Mouse (Mus musculus) bone marrow, adult 2 months (tissue): ENCODE results near the gene Pgap3. TPM values are rescaled to one million over a fixed set of nuclear protein-coding genes. Genes with fewer than 3 reads are reported as not detected.

ENCODE experiments used
- H3K27ac ChIP-seq: fragments of 200-500 bp; 2 replicates; pipeline ENCODE4 v1.5.1; 2012; ENCODE audit warnings: low read depth, mild to moderate bottlenecking, control low read depth, inconsistent platforms, low read length; ENCODE audit not compliant: control insufficient read depth, poor library complexity, insufficient read depth
- H3K4me1 ChIP-seq: fragments of 200-500 bp; 2 replicates; pipeline ENCODE4 v1.6.1; 2011; ENCODE audit warnings: low read length; ENCODE audit not compliant: control insufficient read depth, insufficient read depth
- H3K4me3 ChIP-seq: fragments of 200-500 bp; replicated peaks from 2 replicates; pipeline ENCODE3; 2011; ENCODE audit warnings: mild to moderate bottlenecking, low read depth, low read length, control low read depth; ENCODE audit not compliant: control insufficient read depth
- CTCF ChIP-seq: fragments of 200-500 bp; IDR thresholded peaks from 2 replicates; pipeline ENCODE4 v1.5.1; 2011; ENCODE audit warnings: low read length, control low read depth; ENCODE audit not compliant: control insufficient read depth, insufficient read depth
- POLR2A ChIP-seq: fragments of 200-500 bp; IDR thresholded peaks from 2 replicates; pipeline ENCODE4 v1.6.1; 2011; ENCODE audit warnings: low read depth, mild to moderate bottlenecking, control low read depth, low read length, borderline replicate concordance; ENCODE audit not compliant: control insufficient read depth
- WGBS: fragments of 180-500 bp; shearing (Covaris S2); methylation state at CpG from one replicate; pipeline ENCODE4 v1.1.7; 2018; 5-methylcytosine and 5-hydroxymethylcytosine counted together
- polyA plus RNA-seq: library from polyadenylated mRNA; stranded (reverse); fragments of >200 nt; gene quantifications from 2 replicates; pipeline ENCODE4 v1.2.4, GENCODE M21; 2011; ENCODE audit warnings: low replicate concordance; ENCODE audit not compliant: missing spikeins, insufficient read depth, insufficient read length

The Pgap3 gene
- polyA plus RNA-seq, 1 experiment: 2.7 TPM

DNA sequence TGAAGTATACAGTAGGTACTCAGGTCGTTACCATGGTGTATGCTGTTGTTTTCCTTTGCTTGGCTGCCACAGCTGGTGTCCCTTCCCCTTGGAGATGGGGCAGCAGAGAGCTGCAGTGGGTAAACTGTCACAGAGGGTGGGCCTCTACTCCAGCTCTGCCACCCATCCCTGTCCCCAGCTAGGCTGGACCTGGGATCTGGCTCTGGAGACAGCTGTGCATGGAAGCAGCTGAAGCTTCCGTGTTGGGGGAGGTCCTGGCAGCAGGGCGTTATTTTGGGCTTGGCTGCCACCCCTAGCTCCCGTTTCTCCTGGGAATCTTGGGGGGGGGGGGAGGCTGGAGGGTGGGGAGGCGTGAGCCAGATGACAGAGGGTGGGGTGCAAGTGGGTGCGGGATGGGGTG is 18.0 kb upstream of the Pgap3 start:
- no peak for TF ChIP-seq POLR2A
- no peak for TF ChIP-seq CTCF
- H3K4me3 ChIP-seq: no peak overlapping the region
- 68% methylated on average over 6 of the region's 6 CpGs for WGBS
- no peak overlapping the region for H3K27ac ChIP-seq
- H3K4me1 ChIP-seq: no peaks in the 10 kb centered on the region

DNA sequence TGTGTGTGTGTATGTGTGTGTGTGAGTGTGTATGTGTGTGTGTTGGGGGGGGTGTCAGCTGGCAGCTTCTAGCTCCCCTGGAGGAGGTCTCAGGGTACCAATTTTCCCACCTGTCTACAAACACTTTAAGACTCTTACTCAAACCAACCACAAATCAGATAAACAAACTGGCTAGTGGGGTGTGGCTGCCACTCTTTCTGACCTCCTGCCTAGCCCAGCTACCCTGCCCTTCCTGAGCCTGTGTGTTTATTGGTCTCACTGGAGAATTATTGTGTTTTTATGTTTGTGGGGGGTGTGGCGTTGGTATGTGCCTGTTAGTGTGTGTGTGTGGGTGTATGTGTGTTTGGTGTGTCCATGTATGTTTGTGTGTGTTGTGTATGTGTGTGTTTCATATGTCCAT is 16.8 kb upstream of the Pgap3 start:
- no peak for TF ChIP-seq POLR2A
- TF ChIP-seq CTCF: no peak
- no peak overlapping the region for H3K27ac ChIP-seq
- H3K4me3 ChIP-seq: no peak overlapping the region
- WGBS: 47% methylated on average over 1 of the region's 1 CpGs
- H3K4me1 ChIP-seq: no peaks in the 10 kb centered on the region

DNA sequence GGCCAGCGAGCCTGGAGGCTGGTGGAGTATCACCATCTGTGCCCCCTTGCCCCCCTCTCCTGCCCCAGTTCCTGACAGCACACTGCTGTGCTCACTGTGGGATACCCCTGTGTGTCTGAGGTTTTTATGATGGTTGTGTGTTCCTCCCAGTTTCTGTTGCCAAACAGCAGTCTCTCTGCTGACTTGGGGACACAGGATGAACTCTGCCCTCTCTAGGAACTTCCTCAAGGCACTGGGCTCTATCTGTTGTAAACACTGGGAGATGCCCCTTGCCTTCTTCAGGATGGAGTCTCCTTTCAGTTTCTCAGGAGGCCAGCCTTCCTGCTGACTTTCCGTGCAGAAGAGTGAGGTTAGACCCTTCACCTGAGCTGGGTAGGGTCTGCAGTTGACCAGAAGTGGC is 13.9 kb upstream of the Pgap3 start:
- no peak overlapping the region for H3K27ac ChIP-seq
- no peak overlapping the region for H3K4me3 ChIP-seq
- H3K4me1 ChIP-seq: no peaks in the 10 kb centered on the region
- TF ChIP-seq POLR2A (no peak), CTCF (no peak)
- 25% methylated on average over 2 of the region's 2 CpGs for WGBS

GRCm38 (mm10) chr11:98413731-98414130 is 13.4 kb upstream of the Pgap3 start:
- H3K4me1 ChIP-seq: no peaks in the 10 kb centered on the region
- WGBS: 28% methylated on average over 7 of the region's 7 CpGs
- no peak for TF ChIP-seq POLR2A
- no peak for TF ChIP-seq CTCF
- no peak overlapping the region for H3K27ac ChIP-seq
- no peak overlapping the region for H3K4me3 ChIP-seq

GRCm38 (mm10) chr11:98412797-98413301 is 12.6 kb upstream of the Pgap3 start:
- no peak overlapping the region; the same call in 1 of the 2 replicates for H3K27ac ChIP-seq
- H3K4me1 ChIP-seq: no peaks in the 10 kb centered on the region
- TF ChIP-seq CTCF (no peak), POLR2A (no peak)
- 1% methylated on average over 40 of the region's 40 CpGs for WGBS
- H3K4me3 ChIP-seq: no peak overlapping the region

DNA sequence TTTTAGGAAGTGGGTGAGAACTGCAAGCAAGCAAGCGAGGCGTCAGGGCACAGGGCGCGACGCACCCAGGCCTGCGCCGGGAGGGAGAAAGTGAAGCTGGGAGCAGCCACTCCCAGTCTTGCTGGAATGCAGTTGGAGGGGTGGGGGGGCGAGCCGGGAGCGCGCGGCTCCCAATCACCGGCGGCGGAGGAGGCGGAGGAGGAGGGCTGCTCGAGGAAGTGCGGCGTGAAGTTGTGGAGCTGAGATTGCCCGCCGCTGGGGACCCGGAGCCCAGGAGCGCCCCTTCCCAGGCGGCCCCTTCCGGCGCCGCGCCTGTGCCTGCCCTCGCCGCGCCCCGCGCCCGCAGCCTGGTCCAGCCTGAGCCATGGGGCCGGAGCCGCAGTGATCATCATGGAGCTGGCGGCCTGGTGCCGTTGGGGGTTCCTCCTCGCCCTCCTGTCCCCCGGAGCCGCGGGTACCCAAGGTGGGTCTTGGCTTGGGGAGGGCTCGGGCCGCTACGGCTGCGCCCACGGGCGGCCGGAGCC is 12.0 kb upstream of the Pgap3 start, which contains the start of gene Erbb2:
TSS of gene Erbb2 (plus strand) at position 198 of the 524 bp plus-strand sequence.
- no peak within 1 kb of the TSS for H3K4me3 ChIP-seq
- TF ChIP-seq CTCF (no peak), POLR2A (0 out of 2 replicates have a peak, but pooled peaks have one; percentile 10)
- peak within 1 kb of the TSS; percentile 7; the same call in 1 of the 2 replicates for H3K27ac ChIP-seq
- WGBS: under 1% methylated on average over 49 of the region's 49 CpGs
- H3K4me1 ChIP-seq: no peaks in the 10 kb centered on the region

GRCm38 (mm10) chr11:98409341-98409822 is 9.1 kb upstream of the Pgap3 start:
- 7% methylated on average over 10 of the region's 10 CpGs for WGBS
- H3K27ac ChIP-seq: no peak overlapping the region
- TF ChIP-seq POLR2A (no peak), CTCF (no peak)
- H3K4me1 ChIP-seq: no peaks in the 10 kb centered on the region
- H3K4me3 ChIP-seq: no peak overlapping the region

- WGBS: 66% methylated on average over 8 of the region's 8 CpGs
- no peak for TF ChIP-seq POLR2A
- no peak for TF ChIP-seq CTCF
- Histone ChIP-seq H3K4me3 (no peak overlapping the region), H3K27ac (no peak overlapping the region), H3K4me1 (no peaks in the 10 kb centered on the region)
Measured at GRCm38 (mm10) chr11:98408872-98409271, 8.6 kb upstream of the Pgap3 start.
